Mouse (Mus musculus) stomach, postnatal 0 days (tissue): Measurements from ENCODE around the gene Fibcd1.

ENCODE experiments used
- CTCF ChIP-seq: IDR thresholded peaks from 2 replicates; pipeline ENCODE4 v1.5.1; 2016; ENCODE audit warnings: antibody characterized with exemption, low read depth, mild to moderate bottlenecking, moderate library complexity
- EP300 ChIP-seq: optimal IDR thresholded peaks from 2 replicates; pipeline ENCODE3; 2016; ENCODE audit warnings: antibody characterized with exemption

GRCm38 (mm10) chr2:31858500-31858899 is 12.7 kb upstream of the Fibcd1 start:
- no peak for TF ChIP-seq CTCF
- no peak for TF ChIP-seq EP300
